Mouse (Mus musculus) kidney, postnatal 0 days (tissue): Measurements from ENCODE around the gene Styxl1. TPM values are rescaled to one million over a fixed set of nuclear protein-coding genes. Genes with fewer than 3 reads are reported as not detected.

Experiments
- ATAC-seq: fragments of 200-750 bp; cut with Nextera tagmentation; replicated peaks from 2 replicates; pipeline ENCODE4 v1.8.0; 2017; ENCODE audit warnings: low read depth, moderate number of reproducible peaks, moderate TSS enrichment, moderate library complexity; ENCODE audit not compliant: low FRiP score
- DNase-seq: peaks from one replicate; pipeline ENCODE4 v3.0.0-alpha.2; 2016; ENCODE audit warnings: low spot score
- H3K27ac ChIP-seq: fragments of 300-500 bp; sonication (generic); 2 replicates; pipeline ENCODE4 v1.5.1; 2014; ENCODE audit warnings: mild to moderate bottlenecking
- H3K27me3 ChIP-seq: fragments of 300-500 bp; sonication (generic); 2 replicates; pipeline ENCODE4 v1.6.1; 2014; ENCODE audit warnings: low read length, mixed read lengths; ENCODE audit not compliant: insufficient read depth
- H3K36me3 ChIP-seq: fragments of 300-500 bp; sonication (generic); 2 replicates; pipeline ENCODE4 v1.6.1; 2014; ENCODE audit warnings: low read length, mixed read lengths; ENCODE audit not compliant: insufficient read depth
- H3K4me1 ChIP-seq: fragments of 300-500 bp; sonication (generic); replicated peaks from 2 replicates; pipeline ENCODE4 v1.6.1; 2014; ENCODE audit warnings: antibody characterized with exemption, low read length, mixed read lengths; ENCODE audit not compliant: insufficient read depth
- H3K4me2 ChIP-seq: fragments of 300-500 bp; sonication (generic); 2 replicates; pipeline ENCODE4 v1.6.1; 2014; ENCODE audit warnings: mild to moderate bottlenecking, low read length, moderate library complexity, mixed read lengths
- H3K4me3 ChIP-seq: fragments of 300-500 bp; sonication (generic); replicated peaks from 2 replicates; pipeline ENCODE4 v1.5.1; 2014; ENCODE audit warnings: low read depth, low read length
- H3K9ac ChIP-seq: fragments of 300-500 bp; sonication (generic); 2 replicates; pipeline ENCODE4 v1.6.1; 2014; ENCODE audit warnings: low read depth, low read length
- H3K9me3 ChIP-seq: fragments of 300-500 bp; sonication (generic); replicated peaks from 2 replicates; pipeline ENCODE4 v1.6.1; 2016; ENCODE audit warnings: low read length, inconsistent platforms, mixed read lengths
- CTCF ChIP-seq: IDR thresholded peaks from 2 replicates; pipeline ENCODE4 v1.5.1; 2016; ENCODE audit warnings: antibody characterized with exemption, low read depth, mild to moderate bottlenecking, moderate library complexity
- WGBS: fragments of 180-500 bp; shearing (Covaris S2); extraction: QIAGEN DNeasy Blood & Tissue Kit; methylation state at CpG from one replicate; pipeline ENCODE4 v1.1.7; 2014; 5-methylcytosine and 5-hydroxymethylcytosine counted together
- polyA plus RNA-seq: library from polyadenylated mRNA; unstranded; fragments of >200 nt; fragmentation: Nextera tagmentation; extraction: Ambion mirVana; gene quantifications from 2 replicates; pipeline ENCODE4 v1.2.1, GENCODE M21; 2015

Gene Styxl1
- polyA plus RNA-seq: 0.53 and 0.54 TPM in 2 replicates

DNA sequence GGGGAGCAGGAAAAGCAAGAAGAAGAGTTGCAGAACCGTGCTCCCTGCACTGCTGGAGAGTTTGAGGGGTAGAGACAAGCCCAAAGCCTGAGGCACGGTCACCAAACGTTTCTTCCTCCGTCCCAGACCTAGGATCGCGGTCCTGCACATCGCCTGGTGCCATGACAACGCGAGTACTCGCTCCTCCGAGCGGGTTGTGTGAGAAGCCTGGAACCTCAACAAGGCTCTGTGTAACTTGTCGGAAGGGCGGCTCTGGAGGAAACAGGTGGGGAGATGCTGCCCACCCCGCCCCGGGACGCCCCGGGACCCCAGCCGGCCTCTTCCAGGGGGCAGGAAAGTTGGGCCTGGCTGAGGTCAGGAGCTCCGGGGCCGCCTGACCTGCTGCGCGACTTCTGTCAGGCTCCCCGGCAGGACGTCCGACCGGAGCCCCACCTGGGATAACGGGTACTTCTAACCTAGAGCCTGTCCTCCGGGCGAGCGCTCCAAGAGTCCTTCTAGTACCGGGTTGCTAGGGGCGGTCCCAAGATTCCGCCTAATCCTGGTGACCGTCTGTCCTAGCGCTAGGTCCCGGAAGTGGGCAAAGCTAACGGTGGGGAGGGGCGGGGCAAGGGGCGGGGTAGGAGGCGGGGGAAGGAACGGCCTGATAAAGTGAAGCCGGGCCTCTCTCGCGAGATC is at the start of gene Styxl1:
TSS of gene Styxl1 (minus strand) at position 590 of the 675 bp plus-strand sequence.
- Histone ChIP-seq H3K9ac (peak within 1 kb of the TSS; percentile 86), H3K27me3 (no peaks in the 10 kb centered on the region), H3K4me1 (peaks cover 14% of the 10 kb centered on the region; the same call in 1 of the 2 replicates), H3K4me2 (peak within 1 kb of the TSS; percentile 82), H3K36me3 (0 out of 2 replicates have a peak, but pooled peaks cover 7% of the 10 kb centered on the region), H3K9me3 (no peaks in the 10 kb centered on the region), H3K4me3 (peak within 1 kb of the TSS; percentile 82), H3K27ac (peak within 1 kb of the TSS; percentile 98)
- ATAC-seq: peak; percentile 92
- peak; percentile 53 for DNase-seq
- WGBS: 2% methylated on average over 45 of the region's 45 CpGs
- no peak for TF ChIP-seq CTCF

DNA sequence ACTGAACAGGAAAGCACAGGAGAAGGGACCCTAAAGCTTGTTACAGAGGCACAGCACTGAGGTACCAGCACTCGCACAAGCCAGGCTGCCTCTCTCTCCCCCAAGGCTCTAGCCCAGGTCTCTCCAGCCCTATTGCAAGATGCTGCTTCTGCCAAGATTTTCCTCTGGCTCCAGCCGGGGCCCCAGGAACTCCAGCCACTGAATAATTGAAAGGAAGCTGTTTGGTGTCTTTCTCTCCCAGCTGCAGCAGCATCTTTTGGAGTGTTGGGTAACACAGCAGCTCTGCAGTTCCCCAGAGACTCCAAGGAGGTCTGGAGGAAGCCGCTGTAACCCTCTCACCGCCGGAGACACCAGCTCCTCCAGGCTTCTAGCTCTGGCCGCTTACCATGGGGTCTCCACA is 48.0 kb upstream of the Styxl1 start:
- no peak for ATAC-seq
- H3K27me3 ChIP-seq: no peaks in the 10 kb centered on the region
- H3K36me3 ChIP-seq: no peaks in the 10 kb centered on the region
- no peak for DNase-seq
- TF ChIP-seq CTCF: no peak
- H3K4me2 ChIP-seq: no peak overlapping the region
- no peak overlapping the region for H3K27ac ChIP-seq
- H3K4me3 ChIP-seq: no peak overlapping the region
- H3K4me1 ChIP-seq: no peaks in the 10 kb centered on the region
- H3K9ac ChIP-seq: no peak overlapping the region
- WGBS: 40% methylated on average over 6 of the region's 6 CpGs
- no peaks in the 10 kb centered on the region for H3K9me3 ChIP-seq

DNA sequence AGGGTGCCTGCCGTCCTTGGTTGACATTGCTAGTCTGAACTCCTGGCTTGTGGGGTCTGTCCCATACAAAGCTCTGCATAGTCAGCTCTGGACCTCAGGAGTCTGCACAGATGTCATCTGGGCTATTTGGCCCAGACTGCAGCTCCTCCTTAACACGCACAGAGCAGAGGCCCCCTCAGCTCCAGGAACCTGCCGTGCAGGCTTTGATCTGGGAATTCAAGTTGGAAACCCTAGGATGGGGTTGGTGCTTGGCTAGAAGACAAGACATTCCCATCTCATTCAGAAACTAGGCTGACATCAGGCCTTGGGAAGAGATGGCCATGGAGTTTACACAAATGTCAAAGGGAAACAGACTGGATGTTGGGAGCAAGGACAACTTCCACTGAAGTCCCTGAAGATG is 46.3 kb upstream of the Styxl1 start:
- no peak overlapping the region for H3K4me3 ChIP-seq
- no peaks in the 10 kb centered on the region for H3K27me3 ChIP-seq
- H3K27ac ChIP-seq: no peak overlapping the region
- no peak for TF ChIP-seq CTCF
- H3K9ac ChIP-seq: no peak overlapping the region
- 54% methylated on average over 3 of the region's 3 CpGs for WGBS
- no peak overlapping the region for H3K4me2 ChIP-seq
- ATAC-seq (no peak), DNase-seq (no peak)
- no peaks in the 10 kb centered on the region for H3K36me3 ChIP-seq
- H3K4me1 ChIP-seq: no peaks in the 10 kb centered on the region
- no peaks in the 10 kb centered on the region for H3K9me3 ChIP-seq

DNA sequence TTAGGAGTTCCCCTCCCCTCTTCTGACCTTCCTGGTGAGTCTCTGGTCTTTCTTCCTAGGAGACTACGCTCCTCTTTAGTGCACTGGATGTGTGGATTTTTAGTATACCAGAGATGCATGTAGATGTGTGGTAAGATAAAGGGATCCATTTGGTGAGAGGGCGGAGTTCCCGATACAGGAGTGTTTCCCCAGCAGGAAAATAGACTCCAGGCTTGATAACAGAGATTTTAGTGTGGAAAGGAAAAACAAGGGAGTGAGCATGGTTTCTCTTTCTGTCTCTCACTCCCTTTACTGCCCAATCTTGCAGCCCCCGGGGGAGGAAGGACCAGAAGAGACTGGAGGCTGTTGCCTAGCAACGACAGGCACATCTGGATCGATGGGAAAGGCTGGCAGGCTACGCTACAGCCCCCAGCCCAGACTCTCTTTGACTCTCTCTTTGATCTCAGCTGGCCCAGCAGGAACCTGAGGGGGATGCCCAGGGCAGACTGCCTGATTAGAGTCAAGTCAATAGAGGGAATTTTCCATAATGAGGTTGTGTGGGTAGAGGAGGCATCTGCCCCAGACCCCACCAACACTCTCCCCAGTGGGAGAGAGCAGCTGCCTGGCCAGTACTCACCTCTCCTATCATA is 44.2 kb upstream of the Styxl1 start:
- DNase-seq: no peak
- 22% methylated on average over 7 of the region's 7 CpGs for WGBS
- Histone ChIP-seq H3K4me3 (no peak overlapping the region), H3K9me3 (no peaks in the 10 kb centered on the region), H3K27me3 (no peaks in the 10 kb centered on the region), H3K9ac (no peak overlapping the region), H3K4me2 (no peak overlapping the region), H3K36me3 (no peaks in the 10 kb centered on the region), H3K4me1 (no peaks in the 10 kb centered on the region), H3K27ac (no peak overlapping the region)
- TF ChIP-seq CTCF: no peak
- ATAC-seq: no peak

DNA sequence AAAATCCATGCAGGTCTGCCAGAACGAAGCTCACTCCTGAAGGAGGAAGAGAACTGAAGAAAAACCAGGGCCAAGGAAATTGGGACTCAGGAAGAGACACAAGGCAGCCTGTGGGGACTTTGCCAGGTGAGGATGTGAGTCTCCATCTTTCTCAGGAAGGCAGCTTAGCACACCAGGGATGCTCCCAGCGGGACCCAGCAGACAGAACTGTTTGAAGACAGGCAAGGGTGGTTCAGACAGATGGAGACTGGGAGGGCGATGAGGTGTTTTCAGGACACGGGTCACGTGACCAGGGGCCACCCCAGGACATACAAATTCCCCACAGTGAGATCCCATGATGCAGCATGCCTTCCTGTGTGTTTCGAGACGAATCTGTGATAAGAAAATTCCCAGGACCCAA is 40.3 kb upstream of the Styxl1 start:
- no peak overlapping the region for H3K4me2 ChIP-seq
- H3K27ac ChIP-seq: no peak overlapping the region
- no peak for TF ChIP-seq CTCF
- DNase-seq: no peak
- H3K4me3 ChIP-seq: no peak overlapping the region
- H3K4me1 ChIP-seq: no peaks in the 10 kb centered on the region
- no peak overlapping the region for H3K9ac ChIP-seq
- H3K27me3 ChIP-seq: no peaks in the 10 kb centered on the region
- 38% methylated on average over 7 of the region's 7 CpGs for WGBS
- ATAC-seq: no peak
- H3K36me3 ChIP-seq: no peaks in the 10 kb centered on the region
- no peaks in the 10 kb centered on the region for H3K9me3 ChIP-seq

DNA sequence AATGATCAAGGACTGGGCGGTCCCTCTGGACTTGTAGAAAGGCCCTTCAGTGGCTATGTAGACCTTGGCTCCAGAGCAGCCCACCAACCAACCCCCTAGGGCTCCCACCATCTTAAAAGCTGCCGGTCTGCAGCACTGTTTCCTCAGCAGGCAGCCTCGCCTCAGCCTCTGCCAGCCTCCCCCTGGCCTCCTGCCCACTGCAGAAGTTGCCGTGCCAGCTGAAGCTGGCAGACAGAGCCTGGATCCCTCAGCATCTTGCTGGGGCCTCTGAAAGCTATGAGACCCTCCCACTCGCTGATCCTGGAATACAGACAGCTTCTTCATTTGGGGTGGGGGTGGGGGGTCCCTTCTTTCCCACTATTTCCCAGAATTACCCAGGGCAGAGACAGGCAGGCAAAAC is 34.8 kb upstream of the Styxl1 start:
- Histone ChIP-seq H3K4me3 (no peak overlapping the region), H3K27me3 (no peaks in the 10 kb centered on the region), H3K4me2 (no peak overlapping the region), H3K27ac (no peak overlapping the region), H3K9me3 (no peaks in the 10 kb centered on the region), H3K9ac (no peak overlapping the region), H3K36me3 (no peaks in the 10 kb centered on the region), H3K4me1 (no peaks in the 10 kb centered on the region)
- TF ChIP-seq CTCF: no peak
- ATAC-seq: no peak
- 68% methylated on average over 5 of the region's 5 CpGs for WGBS
- no peak for DNase-seq
